Mouse (Mus musculus) monocyte, adult 5-6 weeks (primary cell): ENCODE data around the gene Dctn1. TPM values are rescaled to one million over a fixed set of nuclear protein-coding genes. Genes with fewer than 3 reads are reported as not detected.
A peak's percentile ranks its signal among the peaks of the same experiment; 100 is the strongest.

Source experiments
- ATAC-seq: fragments of 153-309, 156-312 bp; replicated peaks from 2 replicates; pipeline ENCODE4 v1.8.0; 2017; ENCODE audit warnings: mild to moderate bottlenecking; ENCODE audit not compliant: low TSS enrichment, insufficient number of reproducible peaks, severe bottlenecking, poor library complexity, low FRiP score
- total RNA-seq: library from RNA; stranded (forward); fragments of 200-1000, 200-491, 200-594 nt; gene quantifications from 3 replicates; pipeline ENCODE4 v1.2.3, GENCODE M21; 2017

Dctn1 gene
- total RNA-seq = 39.1 to 65.9 TPM (median 51.0 TPM) in 3 replicates

DNA sequence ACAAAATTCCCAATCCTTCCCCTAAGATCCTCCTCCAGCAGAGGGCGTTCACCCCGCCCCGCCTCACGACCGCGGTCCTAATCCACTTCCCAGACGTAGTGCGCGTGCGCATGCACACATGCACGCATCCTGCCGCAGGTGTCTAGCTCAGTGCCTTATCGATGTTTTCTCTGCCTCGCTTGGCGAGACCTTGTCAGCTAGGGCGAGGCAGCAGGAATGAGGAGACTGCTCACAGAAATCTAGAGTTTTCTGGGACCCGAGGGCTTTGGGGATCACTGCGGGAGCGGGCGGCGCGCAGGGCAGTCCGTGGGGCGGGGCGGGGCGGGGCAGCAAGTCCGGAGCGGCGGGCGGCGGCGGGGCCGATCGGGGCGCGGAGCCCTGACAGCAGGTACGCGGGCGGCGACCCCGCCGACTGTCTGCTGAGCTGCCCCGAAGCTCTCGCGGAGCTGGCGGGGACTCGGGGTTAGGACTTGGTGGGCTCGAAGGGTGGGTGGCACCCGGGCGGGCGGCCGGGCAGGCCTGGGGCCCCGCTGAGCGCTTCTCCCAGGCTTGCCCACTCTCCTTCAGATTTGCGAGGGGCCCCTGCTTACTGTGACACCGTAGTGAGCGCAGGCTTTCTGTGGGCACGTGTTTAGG, at the start of gene Dctn1:
Gene Dctn1, plus strand, starts transcription at position 314 of the 636 bp plus-strand sequence.
- ATAC-seq = peak; percentile 92

DNA sequence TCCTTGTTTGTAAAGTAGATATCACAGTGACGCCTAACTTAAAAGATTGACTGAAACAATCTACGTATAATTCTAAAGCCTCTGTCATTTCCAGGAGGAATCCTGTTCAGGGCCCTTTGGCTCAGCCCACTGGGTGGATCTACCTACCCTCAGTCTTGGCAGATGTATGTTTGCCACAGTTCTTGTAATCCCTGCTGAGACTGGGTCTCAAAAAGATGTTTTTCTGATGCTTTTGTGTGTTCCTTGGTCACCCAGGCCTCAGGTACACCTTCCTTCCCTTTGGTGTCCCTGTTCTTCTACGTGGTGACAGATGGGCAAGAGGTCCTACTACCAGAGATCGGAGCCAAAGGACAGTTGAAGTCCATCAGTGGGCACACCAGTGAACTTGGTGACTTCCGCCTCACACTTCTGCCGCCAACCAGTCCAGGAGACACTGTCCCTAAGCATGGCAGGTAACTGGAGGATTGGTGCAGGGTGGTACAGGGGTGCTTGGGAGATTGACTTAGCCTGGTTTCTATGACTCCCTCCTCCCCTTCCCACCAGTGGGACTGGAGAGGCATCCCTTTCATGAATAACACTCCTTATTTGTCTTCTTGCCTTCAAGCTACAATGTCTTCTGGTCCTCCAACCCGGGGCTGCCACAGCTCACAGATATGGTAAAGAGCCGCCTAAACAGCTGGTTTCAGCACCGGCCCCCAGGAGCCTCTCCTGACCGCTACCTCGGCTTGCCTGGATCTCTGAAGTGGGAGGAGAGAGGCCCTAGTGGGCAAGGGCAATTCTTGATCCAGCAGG, 49.2 kb upstream of the Dctn1 start:
- ATAC-seq = no peak

DNA sequence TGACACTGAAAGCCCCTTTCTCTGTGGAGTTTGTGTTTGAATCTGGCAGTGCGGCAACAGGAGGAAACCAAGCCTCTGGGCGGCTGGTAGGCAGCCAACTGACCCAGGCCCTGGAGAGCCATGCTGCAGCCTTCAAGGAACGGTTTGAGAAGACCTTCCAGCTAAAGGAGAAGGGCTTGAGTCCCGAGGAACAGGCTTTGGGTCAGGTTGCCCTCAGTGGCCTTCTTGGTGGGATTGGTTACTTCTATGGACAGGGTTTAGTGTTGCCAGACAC, 48.6 kb upstream of the Dctn1 start:
- no peak for ATAC-seq

DNA sequence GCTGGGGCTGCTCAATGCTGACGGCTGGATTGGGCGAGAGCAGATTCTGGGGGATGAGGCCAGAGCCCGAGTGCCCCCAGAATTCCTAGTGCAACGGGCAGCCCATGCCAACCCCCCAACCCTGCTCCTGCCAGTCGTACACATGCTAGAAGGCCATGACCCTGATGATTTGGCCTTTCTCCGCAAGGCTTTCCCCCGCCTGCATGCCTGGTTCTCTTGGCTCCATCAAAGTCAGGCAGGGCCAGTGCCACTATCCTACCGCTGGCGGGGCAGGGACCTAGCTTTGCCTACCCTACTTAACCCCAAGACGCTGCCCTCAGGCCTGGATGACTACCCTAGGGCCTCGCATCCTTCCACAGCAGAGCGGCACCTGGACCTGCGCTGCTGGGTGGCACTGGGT, 48.1 kb upstream of the Dctn1 start:
- ATAC-seq = no peak

DNA sequence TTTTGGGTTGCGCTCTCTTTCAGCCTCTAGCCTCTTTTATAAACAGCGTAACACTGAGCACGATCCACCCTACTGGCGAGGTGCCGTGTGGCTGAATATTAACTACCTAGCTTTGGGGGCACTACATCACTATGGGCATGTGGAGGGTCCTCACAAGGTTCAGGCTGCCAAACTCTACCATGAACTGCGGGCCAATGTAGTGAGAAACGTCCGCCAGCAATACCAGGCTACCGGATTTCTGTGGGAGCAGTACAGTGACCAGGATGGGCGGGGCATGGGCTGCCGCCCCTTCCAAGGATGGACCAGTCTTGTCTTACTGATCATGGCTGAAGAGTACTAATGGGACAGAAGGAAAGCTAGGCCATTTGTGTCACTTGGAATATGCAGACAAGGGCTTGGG, 47.4 kb upstream of the Dctn1 start:
- no peak for ATAC-seq

DNA sequence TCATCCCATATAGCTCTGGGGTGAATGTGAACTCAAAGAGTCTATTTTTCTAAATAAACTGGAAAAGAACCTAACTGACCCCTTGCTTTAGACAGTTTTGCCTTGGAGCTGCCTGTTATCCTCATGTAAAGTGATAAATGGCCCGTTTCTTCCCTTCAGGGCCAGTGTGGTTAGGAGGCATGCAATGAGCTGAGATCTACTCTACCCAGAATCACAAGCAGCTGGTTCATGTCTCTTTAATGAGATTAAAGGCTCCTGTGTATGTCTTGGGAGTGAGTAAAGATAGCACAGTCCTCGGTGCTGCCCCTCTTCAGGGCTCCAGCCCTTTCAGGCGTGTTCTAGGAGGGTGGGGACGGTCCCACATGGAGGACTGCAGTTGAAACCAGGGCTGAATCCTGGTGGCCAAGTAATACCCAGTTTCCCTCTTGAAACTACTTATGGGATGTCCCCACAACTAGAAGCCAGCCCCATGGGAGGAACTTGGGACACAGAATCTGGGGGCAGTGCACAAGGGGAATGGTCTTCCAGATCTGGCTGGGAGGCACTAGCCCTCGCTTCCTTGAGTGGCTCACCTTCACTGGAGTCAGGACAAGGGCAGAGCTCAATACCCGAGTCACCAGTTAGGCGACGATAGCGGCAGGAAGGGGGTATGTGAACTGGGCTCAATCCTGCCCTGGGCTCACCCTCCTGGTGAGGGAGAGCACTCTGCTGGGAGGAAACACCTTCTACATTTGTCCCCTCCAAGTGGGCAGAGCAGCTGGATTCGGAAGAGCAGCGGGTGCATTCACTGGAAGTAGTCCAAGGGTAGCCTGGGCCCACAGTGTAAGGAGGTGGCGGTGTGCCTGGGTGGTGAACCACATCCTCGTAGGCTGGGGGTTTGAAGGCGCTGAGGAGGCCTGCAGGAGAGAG, 46.6 kb upstream of the Dctn1 start:
- no peak for ATAC-seq

DNA sequence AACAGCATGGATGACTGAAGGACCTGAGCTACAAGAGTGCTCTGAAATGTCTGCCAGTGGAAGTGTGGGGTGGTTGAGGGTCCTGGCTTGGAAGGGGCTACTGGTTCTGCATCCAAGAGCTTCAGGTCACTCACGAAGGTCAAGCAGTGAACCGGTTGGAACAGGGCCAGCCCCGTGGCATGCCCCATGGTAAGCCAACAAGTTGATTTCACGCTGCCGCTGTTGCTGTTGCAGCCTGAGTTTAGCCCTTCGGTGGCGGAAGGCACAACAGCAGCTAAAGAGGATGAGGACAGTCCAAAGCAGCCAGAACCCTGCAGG, 46.0 kb upstream of the Dctn1 start:
- no peak for ATAC-seq

DNA sequence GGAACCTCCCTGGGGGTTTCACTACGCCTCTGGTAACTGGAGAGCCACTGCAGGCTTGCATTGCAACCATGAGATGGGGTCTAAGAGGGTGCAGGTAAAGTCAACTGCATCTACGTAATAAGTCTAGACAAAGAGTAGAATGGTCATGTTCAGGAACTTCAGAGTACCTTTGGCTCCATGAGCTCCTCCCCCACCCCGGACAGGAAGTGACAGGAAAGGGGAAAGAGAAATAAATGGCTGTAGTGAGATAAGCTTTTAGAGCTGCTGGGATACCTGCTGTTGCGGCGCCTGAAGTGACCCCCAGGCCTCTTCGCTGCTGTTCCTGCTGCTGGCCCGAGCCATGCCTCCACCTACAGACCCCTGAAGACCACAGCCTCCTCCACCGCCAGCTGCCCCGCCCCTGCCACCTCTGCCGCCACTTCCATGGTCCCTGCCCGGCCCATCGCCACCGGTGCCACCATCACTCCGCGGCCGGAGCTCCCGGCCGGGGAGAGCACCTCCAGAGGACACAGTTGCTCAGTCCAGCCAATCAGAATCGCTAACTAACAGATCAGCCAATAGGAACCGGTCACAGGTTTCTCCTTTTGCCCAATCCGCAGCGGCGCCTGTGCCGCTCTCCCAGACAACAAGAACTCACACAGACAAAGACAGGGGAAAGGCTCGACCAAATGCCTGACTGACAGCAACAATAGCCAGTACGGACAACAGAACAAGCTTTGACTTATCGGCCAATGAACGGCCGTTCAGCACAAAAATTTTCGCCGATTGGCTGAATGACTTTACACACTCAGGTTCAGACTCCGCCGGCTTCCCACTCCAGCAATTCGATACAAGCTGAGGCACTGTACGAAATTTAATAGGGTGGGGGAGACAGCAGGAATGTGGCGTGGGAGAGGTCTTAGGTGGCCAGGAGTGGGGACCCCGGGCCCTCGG, 44.5 kb upstream of the Dctn1 start, which contains the start of gene Wbp1:
Gene Wbp1, minus strand, starts transcription at position 630 of the 933 bp plus-strand sequence.
- ATAC-seq = peak; percentile 94

DNA sequence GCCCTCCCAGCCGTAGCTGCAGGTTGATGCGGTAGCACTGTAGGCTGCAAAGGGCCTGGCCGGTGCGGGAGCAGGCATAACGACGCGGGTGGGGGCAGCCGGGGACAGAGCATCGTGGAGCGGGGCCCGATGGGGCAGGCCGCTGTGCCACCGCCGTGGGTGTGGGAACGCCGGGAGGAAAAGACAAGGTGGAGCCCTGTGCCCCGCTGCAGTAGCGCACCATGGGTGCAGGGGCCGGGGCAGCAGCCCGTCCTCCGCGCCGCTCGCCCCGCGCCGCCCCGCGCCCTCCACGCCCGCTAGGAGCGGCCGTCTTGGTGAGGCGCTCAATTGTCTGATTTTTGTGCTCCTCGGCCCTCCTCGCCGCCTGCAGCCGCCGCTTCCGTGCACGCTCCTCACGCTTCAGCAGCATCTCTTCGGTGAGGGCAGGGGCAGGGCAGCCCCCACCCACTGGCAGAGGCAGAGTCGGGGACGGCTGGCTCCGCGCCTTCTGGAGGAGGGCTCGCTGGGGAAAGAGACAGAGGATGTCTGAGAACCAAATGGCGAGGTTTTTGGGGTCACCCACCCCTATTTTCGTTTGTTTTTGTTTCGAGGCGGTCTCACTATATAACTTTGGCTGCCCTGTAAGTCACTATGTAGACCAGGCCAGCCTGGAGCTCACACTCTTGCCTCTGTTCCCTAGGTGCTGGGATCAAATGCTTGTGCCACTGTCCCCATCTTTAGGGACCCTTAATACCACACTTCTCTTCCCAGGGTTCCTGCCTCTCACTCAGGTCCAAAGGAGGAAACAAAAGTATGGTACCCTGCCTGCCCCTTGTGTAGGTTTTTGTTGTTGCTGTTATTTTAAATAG, 43.6 kb upstream of the Dctn1 start:
- no peak for ATAC-seq

DNA sequence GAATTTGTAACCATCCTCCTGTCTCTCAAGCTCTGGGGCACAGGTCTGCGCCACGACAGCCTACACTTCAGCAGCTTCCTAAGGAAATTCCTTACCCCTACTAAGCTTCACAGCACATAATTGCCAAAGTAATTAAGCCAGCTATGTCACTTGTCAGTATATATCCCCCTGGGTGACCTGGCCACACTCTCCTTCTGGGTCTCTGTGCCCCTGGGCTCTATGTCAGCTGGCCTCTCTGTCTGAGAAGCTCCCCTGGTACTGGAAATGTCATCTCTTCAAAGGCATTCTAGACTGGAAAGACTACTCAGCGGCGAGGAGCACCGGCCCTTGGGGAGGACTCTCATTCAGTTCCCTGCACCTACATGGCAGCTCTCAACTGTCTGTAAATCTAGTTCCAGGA, 42.8 kb upstream of the Dctn1 start:
- ATAC-seq = no peak

DNA sequence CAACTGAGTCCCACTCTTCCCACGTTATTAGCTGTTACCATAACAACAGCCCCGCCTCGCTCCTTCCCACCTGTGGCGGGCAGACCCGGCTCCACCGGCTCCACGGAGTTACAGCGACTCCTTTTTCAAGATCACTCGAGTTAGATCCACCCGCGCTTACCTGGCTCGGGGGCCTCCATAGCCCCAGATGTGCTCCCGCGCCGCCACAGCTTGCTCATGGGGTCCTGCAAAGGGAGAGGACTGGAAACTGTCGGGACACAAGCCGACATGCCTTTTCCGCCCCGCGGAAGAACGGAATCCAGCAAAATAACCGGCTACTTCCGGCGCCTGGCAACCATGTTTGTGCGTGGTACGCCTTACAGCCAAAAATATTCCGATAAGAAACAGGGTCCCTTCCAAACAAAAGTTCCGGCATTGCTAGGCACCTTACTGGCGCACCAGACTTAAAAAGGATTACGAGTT, 40.8 kb upstream of the Dctn1 start:
- ATAC-seq = peak; percentile 84

DNA sequence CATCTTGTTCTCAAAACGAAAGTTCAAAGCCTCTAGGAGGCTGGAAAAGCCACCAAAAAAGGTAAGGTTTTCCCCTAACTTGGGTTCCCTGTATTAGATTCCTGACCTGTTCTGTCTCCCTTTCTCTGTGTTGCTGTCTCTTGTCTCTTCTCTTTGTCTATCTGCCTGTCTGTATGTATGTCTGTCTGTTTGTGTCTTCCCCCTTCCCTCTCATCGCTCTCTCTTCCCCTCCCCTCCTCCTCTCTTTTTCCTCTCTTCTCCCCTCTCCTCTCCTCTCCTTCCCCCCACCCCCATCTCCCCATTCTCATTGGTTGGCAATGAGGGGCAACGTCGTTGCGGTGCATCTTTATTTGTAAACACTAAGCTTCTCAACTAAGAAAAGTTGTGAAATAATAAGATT, 40.4 kb upstream of the Dctn1 start, which contains the start of gene Ino80b:
Gene Ino80b, minus strand, starts transcription at position 101 of the 400 bp plus-strand sequence.
- no peak for ATAC-seq

DNA sequence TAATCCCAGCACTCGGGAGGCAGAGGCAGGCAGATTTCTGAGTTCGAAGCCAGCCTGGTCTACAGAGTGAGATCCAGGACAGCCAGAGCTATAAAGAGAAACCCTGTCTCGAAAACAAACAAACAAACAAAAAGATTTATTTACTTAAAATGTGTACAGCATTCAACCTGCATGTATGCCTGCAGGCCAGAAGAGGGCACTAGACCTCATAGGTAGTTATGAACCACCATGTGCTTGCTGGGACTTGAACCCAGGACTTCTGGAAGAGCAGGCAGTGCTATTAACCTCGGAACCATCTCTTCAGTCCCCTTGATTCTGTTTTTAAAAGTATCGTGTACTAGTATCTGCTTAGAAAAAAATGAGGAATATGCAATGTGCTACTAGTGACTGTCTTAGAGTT, 38.3 kb upstream of the Dctn1 start:
- no peak for ATAC-seq

DNA sequence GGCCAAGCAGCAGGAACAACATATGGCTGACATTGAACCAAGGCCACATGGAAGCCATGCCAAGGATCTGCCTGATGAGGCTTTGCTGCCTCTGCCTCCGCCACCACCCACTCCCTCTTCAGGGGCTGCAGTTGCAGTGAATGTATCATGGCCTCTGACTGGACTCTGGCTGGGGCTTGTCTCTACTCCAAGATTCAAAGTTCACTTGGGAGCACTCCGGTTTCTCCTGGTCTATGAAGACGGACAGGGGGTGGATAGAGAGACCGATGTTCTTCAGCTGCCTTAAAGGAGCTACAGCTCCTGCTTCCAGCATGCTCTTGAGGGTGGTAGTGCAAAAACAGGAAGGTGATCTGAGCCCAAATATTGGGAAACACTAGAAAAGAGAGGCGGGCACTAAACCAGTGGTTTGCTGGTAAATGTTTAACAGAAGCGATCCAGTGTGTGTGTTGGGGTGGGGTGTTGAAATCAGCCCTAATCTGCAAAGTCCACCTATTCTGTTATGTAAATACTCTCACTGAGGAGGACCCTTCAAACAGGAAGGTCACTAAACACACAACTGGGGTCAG, 34.2 kb upstream of the Dctn1 start:
- peak; percentile 81 for ATAC-seq

DNA sequence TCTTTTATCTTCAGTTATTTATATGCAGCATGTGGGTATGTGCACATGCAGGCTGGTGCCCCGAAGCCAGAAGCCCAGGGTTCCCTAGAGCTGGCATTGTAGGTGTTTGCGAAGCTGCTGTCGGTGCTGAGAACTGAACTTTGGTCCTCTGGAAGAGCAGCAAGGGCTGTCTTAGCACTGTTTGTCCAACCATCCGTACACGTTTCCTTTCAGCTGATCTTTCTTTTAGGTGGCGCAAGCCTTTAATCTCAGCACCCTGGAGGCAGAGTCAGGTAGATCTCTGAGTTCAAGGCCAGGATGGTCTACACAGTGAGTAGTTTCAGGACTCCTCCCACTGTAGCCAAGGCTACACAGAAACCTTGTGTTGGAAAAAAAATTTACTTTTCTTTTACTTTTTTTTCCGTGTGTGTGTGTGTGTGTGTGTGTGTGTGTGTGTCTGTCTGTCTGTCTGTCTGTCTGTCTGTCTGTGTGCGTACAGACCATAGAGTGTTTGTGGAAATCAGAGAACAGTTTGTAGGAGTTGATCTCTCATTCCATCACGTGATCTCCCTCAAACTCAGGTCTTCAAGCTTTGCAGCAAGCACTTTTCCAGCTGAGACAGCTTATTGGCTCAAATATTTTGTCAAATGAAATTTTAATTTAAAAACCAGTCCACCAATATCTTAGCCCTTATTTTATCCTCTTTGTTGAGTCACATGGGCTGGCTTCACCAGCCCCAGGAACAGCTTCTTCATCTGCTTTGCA, 33.4 kb upstream of the Dctn1 start:
- ATAC-seq = no peak

DNA sequence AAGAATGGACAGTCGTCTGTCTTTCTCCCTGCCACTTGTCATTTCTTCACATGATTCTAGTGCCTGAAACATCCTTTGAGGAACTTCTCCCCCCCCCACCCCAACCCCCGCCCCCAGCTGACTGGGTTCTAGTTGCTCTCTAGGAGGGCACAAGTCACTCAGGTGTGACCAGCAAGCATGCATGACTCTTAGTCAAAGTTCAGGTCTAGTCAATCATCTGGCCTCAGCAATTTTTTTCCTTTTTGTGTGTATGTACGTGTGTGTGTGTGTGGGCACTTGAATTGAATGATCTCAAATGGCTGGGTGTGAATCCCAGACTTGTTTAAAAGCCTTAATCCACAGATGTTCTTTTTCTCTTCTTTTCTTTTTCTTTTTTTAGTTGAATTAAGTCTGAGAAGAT, 31.5 kb upstream of the Dctn1 start:
- no peak for ATAC-seq
